Mouse (Mus musculus): Measurements from ENCODE around the gene Ift88.

DNA sequence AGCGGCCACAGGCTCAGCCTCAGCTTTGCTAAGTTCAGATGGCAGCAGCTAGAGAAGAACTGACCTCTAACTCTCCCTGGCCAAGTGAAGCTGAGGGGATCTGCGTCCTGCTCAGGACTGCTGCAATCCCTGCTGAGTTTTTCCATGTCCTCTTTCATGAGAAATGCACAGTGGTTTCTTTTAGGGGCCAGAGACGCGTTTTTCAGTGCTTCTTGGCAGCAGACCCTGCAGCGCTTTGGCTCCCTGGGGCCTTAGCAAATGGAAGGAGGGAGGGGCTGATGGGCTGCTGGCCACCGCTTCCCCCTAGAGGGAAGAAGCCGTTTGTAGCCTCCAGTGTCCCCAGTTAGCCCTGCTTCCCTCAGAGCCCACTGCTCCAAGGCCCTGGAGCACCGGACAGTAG, 111.1 kb downstream of the Ift88 start:
- 0 out of 2 replicates have a peak, but pooled peaks have one; percentile 15 for TF ChIP-seq CTCF (IDR thresholded peaks at IDR 0.05)
- TF ChIP-seq EP300 (IDR thresholded peaks at IDR 0.05): no peak

Data from lung, postnatal 0 days (tissue).